Mouse (Mus musculus): ENCODE results near the gene Zfp422.
"Not testable (repeated sequence)": the region's sequence is repeated elsewhere in the genome, so short reads cannot be mapped to it uniquely, and the experiment has no call there.

The Zfp422 gene

DNA sequence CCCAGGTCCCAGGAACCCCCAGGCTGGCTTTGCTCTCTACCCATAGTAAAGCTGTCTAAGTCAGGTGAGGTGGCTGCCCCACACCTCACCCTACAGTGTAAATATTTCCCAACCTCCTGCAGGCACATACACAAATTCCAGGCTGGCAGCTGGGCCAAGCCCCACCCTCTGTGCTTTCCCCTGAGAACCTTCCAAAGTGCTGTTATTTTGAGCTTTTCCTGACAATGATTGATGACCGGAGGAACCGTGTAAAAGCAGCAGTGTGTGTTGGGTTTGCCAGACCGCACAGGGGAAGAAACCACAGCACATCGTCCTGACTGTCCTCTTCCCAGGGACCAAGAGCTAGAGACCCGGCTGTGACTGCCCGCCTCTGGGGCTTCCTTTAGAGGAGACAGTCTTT is 21.6 kb upstream of the Zfp422 start, which contains the start of gene Depp1:
TSS of gene Depp1 (plus strand) at position 204 of the 400 bp plus-strand sequence.
- no peak for DNase-seq (ENCODE audit: low read depth in 1 of 2, low spot score in 2 of 2)

DNA sequence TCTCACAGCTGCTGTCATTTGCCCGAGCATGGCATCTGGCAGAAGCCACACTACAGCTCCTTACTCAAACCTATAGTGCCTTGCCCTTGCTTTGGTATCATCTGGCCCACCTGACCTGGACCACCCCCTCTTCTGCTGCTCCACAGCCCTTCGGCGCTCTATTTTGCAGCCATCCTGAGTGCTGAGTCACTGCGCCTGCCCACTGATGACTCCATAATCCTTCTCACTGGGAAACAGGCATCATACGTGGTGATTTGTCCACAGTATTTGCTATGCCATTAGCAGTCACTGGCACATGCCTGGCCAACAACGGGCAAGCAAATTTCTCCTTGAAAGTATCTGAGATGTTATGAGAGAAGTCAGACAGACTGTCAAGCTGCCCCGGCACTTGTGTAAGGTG is 21.0 kb upstream of the Zfp422 start:
- no peak for DNase-seq (ENCODE audit: low read depth in 1 of 2, low spot score in 2 of 2)

DNA sequence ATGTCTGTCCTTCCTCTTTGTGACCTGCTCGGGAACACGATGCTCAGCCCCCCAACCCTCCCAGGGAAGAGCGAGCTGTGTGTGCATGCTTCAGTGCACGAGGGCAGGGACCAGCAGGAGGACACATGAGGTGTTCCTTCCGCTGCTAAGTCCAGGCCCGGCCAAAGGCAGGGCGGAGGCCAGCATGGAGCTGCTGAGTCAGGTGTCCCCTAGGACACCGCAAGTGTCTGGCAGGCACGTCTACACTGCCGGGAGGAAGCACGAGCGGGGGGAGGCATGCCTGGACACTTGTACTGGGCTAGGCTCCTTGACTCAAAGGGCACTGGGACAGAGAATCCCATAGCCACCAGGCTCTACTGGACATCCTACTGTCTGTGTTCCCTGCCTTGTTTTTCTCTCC is 19.0 kb upstream of the Zfp422 start:
- DNase-seq (ENCODE audit: low read depth in 1 of 2, low spot score in 2 of 2): no peak

DNA sequence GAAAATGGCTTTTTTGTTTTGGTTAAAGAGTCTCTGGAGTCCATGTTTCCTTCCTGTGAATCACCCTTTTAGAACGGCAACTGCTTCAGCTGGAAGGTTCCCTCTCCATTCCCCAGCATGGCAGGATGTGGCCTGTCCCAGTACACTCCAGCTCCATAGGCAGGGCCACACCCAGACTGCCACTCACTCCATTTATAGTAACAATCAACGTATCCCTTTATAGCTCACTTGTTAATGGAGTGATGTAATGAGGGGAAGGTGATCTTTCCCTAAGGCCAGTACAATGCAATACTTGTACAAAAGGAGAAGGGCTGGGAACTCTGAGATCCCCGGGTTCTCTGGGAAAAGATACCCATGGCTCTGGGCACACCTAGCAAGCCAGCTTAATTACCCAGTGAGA is 15.5 kb upstream of the Zfp422 start:
- DNase-seq (ENCODE audit: low read depth in 1 of 2, low spot score in 2 of 2): no peak

DNA sequence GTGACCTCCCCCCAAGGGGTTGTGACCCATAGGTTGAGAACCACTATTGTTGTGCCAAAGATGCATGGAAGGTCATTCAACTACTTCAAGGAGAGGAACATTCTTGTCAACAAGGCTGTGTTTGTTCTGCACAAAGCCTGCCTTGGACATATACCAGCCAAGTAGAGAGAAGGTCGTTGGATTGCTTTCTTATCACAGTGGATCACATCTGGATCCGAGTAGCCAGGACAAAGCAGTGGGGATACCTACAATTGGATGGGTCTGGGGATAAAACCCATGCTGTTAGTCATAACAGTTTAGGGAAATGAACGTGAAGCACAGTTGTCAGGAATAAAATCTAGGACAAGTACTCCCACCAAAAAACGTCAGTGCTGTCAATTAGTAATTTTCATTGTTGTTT is 15.1 kb upstream of the Zfp422 start:
- DNase-seq (ENCODE audit: low read depth in 1 of 2, low spot score in 2 of 2): no peak

DNA sequence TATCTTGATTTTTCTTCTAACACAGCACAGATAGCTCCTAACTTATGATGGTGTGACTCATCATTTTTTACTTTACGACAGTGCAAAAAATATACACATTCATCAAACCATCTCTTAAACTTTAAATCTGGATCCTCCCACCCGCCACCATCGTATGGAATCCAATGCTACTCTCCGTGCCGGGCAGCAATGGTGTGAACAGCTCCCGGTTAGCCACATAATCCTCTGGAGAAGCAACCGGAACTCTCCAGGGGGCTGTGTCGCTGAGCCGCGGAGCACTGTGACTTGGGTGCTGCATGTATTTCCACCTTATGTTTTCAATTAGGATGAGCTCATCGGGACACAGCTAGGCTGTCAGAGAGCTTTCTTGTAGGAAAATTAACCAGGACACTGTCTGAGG is 14.1 kb upstream of the Zfp422 start:
- no peak for DNase-seq (ENCODE audit: low read depth in 1 of 2, low spot score in 2 of 2)

DNA sequence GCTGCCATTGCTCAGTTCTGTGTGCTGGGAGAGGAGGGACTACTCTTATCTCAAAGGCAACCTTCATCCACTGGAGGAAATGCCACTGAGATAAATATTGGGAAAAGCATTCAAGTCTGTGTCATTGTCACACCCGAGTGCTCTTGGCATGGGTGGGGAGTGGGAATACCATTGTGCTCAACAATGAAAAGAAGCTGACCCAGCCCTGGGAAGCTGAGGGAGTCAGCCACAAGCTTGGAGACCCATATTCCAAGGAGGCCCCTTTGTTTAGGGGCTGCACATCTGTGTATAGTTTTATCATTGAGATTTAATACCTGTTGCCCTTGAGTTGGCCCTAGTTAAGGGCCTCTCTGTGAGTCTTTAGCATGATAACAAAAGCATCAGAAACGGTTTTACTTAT is 10.9 kb upstream of the Zfp422 start:
- no peak for DNase-seq (ENCODE audit: low read depth in 1 of 2, low spot score in 2 of 2)

DNA sequence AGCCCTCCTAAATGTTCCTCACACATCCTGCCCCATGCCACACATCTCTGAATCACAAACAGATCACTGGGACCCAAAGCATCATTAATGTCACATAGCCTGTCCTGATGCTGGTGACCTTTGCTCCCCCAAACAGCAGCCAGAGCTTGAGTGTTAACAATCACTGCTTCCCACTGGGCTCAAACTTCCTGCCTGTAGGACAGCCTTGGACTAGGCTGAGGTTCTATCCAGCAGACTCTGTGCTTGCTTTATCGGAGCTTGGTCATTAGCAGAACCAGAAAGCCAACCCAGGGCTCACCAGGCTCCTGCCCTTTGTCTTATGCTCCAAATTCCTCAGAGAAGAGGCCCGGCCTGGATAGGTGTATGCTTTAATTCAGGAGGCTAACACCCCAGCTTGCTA is 10.1 kb upstream of the Zfp422 start:
- no peak for DNase-seq (ENCODE audit: low read depth in 1 of 2, low spot score in 2 of 2)

DNA sequence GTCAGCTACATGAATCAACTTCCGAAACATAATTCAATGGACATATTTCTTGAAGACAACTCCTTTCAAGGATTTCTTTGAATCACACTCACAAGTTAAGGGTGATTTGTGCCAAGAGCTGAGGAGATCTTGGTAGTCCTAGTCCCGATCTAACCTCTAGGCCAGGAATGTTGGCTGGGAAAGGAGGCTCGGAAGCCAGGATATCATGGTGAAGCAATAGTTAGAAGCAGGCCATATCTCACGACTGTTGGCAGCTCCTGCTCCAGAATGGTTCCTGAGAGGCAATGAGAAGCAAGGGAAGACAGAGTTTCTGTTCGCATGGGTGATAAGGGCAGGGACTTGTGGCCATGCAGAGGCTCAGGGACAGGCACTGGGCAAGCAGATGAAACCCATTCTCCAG is 8.7 kb upstream of the Zfp422 start:
- no peak for DNase-seq (ENCODE audit: low read depth in 1 of 2, low spot score in 2 of 2)

DNA sequence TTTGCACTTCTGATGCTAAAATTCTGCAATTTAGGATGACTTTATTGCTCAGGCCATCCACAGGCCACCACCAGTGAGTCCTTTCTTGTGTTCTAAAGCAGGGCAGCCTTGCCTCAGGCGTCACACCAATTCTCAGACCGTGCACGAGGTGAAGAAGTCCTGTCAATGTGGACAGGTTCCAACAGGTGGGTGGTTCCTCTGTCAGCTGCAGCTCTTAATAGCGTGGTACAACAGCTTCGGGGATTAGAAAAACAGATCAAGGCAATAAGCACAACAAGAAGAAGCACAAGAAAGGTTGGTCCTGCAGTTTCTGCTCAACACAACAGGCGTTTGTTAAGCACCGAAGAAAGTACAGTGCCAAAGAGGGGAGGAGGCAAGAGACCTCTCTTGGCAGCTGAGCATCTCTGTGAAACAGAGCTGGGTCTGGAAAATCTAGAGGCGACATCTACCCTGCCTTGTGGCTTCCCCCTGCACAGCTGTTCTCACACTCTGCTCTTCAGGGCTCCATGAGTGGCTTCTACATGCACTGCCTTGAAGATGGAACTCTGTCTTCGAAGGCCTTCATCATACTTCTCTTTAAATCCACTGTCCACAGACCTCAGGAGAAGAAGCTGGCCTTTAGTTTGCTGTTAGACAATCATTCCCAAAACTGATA is 7.9 kb upstream of the Zfp422 start:
- no peak for DNase-seq (ENCODE audit: low read depth in 1 of 2, low spot score in 2 of 2)

DNA sequence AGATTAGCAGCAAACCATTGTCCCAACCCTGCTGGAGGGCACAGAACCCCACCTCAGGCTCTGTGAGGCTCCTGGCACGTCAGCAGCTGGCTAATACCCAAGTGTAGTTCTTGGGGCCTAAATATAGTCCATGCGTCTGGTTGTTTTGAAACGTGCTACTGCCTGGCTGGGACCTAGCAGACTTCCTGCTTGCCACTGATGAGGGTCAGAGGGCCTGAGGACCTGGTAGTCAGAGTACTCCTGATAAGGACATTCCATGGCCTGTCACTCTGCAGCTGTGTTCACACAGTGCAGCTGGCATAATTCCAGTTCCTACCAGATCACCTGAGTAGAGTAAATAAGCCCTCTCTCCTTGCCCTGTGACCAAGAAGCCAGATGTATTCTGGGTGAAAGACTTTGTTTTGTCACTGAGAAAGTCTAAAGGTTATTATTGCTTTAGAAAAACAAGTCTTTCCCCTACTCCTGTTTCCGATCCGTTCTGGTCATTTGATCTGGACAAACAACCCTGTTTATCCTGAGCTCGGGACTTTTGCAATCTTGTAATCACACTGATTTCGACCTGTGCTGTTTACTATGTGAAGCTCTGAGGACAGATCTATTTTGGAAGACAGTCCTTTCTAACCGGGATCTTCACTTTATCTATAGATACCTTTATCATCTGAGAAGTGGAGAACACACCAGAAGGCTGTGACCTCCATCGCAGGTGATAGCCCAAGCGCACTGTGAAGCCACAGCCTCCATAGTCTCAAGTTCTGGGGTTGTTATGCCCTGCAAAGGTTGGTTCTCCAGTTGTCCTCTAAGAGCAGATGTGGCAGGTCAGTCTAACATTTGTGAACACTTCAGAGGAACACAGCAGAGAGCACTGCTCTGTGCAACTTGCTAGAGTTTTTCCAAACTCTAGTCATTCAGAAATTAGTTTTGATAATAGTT is 6.7 kb upstream of the Zfp422 start:
- no peak for DNase-seq (ENCODE audit: low read depth in 1 of 2, low spot score in 2 of 2)

DNA sequence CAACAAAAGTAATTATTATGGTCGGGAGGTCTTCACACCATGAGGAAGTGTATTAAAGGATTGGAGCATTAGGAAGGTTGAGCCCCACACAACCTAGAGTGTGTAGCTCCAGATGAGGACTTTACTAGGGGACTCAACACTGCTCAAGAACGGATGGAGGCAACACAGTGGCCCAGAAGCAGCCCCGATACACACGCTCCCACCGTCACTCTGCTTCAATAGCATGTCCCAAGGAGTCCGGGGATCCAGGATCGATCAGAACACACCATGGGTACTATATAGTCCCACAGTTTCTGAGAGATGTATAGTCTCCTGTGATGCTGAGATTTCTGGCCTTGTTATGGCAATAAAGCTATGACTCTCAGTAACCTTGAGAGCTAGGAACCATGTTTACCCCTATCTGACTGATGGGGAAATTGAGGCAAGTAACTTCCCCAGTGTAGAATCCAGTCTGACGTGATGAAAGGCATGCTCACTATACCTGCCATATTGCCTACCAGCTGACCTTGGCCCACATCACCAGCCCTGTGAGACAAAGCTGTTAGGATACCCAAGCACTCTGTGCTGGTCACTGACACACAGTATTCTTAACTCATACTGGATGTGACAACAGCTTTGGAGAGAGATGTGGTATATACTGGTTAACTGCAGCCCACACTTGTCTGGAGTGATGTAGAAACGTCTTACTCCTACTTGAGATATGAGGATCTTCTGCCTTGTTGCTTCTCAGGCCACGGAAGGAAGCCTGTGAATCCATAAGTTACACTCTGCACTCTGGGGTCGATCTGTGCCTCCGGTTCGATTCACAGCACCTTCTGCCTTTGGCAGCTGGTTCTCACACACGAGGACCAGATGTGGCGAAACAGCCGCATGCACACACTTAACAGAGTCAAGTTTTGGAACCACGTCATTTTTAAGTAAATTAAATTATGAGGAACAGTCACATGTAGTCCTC is 5.2 kb upstream of the Zfp422 start:
- DNase-seq (ENCODE audit: low read depth in 1 of 2, low spot score in 2 of 2): no peak

DNA sequence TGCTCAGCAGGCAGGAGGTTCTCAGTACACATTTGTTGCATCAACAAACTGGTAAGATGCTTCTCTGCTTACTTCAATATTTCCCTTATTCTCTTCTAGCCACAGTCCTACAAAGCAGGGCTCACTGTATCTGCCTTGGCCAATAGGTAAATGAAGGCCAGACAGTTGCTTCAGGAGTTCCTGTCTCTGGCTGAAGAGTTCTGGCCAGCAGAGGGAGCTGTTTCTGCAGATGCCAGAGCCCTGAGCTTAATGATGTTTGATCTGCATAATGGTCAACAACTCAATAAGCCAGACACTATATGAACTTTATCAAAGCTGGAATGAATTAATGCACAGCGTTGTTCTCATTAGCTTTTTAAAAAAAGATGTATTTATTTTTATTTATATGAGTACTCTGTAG is 3.3 kb upstream of the Zfp422 start:
- peak in 1 of 2 experiments; percentile 55 for DNase-seq (ENCODE audit: low read depth in 1 of 2, low spot score in 2 of 2)

DNA sequence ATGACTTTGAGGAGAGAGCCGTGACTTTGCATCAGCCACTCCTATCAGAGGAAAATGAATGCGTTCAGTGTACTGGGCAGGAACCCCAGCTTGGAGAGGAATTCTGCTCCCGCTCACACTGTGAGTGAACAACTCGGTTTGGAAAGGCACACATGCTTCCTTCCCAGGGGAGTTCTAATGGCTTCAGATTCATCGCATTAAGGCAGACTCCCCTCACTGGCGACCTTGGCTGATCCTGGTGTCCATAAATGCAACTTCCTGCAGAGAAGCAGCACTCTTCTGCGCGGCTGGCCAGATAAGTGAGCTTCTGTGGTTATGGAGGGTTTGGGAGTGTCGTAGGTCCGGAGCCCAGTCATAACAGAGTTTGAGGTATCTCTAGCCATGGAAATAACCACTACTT is 967 bp upstream of the Zfp422 start:
- no peak for DNase-seq (ENCODE audit: low read depth in 1 of 2, low spot score in 2 of 2)

DNA sequence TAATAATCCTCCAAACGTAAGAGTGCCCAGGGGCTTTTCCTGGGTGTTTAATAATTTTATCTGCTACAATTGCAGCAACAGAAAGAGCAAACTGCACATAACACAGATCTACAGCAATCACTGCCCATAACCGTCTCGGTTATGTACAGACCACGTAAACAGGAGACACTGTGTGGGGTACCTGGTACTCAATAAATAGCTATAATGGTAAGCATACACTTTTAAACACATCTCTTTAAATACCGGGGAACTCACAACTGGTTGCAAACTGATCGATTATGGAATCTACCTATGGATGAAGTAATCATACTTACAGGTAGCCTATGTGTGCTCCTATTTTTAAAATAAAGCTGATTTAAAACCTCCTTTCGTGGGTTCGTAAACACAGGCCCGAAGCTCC is 704 bp downstream of the Zfp422 start:
- no peak for DNase-seq (ENCODE audit: low read depth in 1 of 2, low spot score in 2 of 2)

DNA sequence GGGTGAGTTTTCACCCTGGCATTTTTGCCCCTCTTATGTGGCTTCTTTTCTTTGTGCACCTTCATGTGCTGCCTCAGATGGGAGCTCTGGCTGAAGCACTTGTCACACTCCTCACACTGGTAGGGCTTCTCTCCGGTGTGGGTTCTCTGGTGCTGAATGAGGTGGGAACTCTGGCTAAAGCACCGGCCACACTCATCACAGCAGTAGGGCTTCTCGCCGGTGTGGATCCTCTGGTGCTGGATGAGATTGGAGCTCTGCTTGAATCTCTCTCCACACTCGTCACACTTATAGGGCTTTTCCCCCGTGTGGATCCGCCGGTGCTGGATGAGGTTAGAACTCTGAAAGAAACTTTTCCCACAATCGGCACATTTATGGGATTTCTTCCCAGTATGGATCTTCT is 2.4 kb downstream of the Zfp422 start:
- DNase-seq (ENCODE audit: low read depth in 1 of 2, low spot score in 2 of 2): not testable (repeated sequence)

DNA sequence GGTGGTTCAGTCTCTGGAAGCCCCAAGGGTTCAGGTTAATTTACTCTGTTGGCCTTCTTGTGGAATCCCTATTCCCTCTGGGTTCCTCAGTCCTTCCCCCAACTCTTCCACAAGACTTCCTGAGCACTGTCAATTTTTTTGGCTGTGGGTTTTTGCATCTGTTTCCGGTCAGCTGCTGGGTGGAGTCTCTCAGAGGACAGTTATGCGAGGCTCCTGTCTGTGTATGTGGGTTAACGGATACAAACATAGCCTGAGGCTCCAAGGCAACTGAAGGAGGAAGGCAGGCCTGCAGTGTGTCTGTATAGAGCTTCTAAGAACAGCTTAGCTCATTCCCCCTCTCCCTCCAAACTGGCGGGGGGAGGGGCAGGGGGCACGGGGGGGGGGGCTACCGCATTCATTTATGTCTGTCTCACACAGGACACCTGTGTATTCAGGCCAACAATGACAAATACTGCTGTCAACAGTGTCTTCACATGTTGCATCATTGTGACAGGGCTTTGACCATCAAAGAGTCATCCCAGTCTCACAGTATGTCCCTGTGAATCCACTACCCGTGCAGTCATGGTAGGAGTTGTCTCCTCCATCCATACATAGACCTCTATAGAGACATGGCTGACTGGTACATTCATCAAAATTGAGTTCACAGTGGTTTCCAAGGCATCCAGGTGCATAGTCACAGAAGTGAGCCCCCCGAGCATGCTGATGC is 7.3 kb downstream of the Zfp422 start:
- no peak for DNase-seq (ENCODE audit: low read depth in 1 of 2, low spot score in 2 of 2)

DNA sequence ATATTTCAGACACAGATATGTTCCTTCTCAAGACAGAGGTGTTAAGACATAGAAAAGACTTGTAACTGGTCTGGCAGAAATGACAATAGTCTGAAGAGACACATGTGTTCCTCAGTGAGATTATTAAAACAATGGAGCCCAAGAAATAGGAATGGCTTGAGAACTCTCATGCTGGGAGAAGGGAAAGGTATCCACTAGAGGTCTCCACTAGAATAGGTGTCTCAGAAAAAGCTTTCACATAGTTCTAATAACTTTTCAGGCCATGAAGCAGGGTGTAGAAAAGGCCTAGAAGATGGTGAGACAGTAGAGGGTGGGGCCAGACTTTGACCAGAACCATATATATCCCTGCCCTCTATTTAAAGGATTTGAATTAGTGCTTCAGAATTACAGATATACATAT is 10.7 kb downstream of the Zfp422 start:
- DNase-seq (ENCODE audit: low read depth in 1 of 2, low spot score in 2 of 2): no peak

DNA sequence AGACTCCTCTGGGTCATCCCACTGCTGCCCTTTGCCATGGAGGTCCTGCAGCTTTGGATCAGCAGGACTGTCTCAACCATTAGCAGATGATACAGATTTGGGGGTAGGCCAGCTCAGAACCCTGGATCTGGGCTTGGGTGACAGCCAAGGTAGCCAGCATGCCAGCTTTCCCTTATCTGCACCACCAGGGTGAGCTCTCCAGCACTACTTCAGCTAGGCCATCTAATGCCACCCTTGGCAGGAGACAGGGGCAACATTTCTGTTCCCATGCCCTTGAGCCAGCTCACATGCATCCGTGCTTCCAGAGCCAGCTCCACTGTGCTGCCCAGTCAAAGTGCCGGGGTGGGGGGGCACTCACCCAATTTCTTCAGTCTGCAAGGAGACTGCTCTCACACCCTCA is 13.1 kb downstream of the Zfp422 start:
- no peak for DNase-seq (ENCODE audit: low read depth in 1 of 2, low spot score in 2 of 2)

DNA sequence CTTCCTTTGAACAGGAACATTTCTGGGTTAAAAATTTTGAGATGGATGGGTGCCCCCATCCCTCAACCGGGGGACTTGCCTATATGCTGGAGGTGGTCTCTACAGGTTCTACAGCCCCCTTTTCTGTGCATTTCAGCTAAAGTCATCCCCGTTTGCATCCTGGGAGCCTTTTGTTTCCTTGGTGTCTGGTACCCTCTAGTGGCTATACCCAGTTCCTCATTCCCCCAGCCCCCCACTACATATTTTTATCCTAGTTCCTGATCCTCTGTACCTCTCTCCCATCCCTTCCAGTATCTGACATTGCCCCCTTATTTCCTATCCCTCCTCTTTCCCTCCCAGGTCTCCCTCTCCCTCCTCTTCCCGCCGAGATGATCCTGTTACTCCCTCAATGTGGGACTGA is 21.6 kb downstream of the Zfp422 start:
- no peak for DNase-seq (ENCODE audit: low read depth in 1 of 2, low spot score in 2 of 2)

DNA sequence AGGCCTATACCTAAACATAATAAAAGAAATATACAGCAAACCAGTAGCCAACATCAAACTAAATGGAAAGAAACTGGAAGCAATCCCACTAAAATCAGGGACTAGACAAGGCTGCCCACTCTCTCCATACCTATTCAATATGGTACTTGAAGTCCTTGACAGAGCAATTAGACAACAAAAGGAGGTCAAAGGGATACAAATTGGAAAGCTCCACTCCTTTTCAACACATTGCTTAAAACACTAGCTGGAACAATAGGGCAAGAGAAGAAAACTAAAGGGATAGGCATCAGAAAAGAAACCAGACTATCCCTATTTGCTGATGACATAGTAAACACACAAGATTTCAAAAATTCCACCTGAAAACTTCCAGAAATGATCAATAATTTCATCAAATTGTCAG is 27.8 kb downstream of the Zfp422 start:
- not testable (repeated sequence) for DNase-seq (ENCODE audit: low read depth in 1 of 2, low spot score in 2 of 2)

All from monocyte, adult 2 months (primary cell).